Mouse (Mus musculus): ENCODE measurements around the gene Rnf208.

Rnf208 gene

GRCm38 (mm10) chr2:25292054-25292544 lies 50.0 kb downstream of the Rnf208 start:
- H3K9me3 ChIP-seq (ENCODE audit: low read length): no peaks in the 10 kb centered on the region
- H3K4me3 ChIP-seq (replicated peaks; ENCODE audit: low read length): peak overlapping the region; percentile 78
- H3K36me3 ChIP-seq (ENCODE audit: insufficient read depth, low read length): peaks cover 36% of the 10 kb centered on the region
- H3K27me3 ChIP-seq (ENCODE audit: insufficient read depth, low read length): peaks cover 81% of the 10 kb centered on the region
- no peak for TF ChIP-seq CTCF (conservative IDR thresholded peaks at IDR 0.05; ENCODE audit: low read length)
- TF ChIP-seq NANOG (IDR thresholded peaks at IDR 0.05; ENCODE audit: borderline replicate concordance, low read length): no peak
- no peak for TF ChIP-seq POU5F1 (IDR thresholded peaks at IDR 0.05; ENCODE audit: borderline replicate concordance, low read length)
- peaks cover 82% of the 10 kb centered on the region for H3K4me1 ChIP-seq (replicated peaks; ENCODE audit: low read depth, low read length)

GRCm38 (mm10) chr2:25292856-25293255 lies 50.8 kb downstream of the Rnf208 start:
- no peak for TF ChIP-seq NANOG (IDR thresholded peaks at IDR 0.05; ENCODE audit: borderline replicate concordance, low read length)
- peak; percentile 86 for TF ChIP-seq CTCF (conservative IDR thresholded peaks at IDR 0.05; ENCODE audit: low read length)
- TF ChIP-seq POU5F1 (IDR thresholded peaks at IDR 0.05; ENCODE audit: borderline replicate concordance, low read length): no peak
- Histone ChIP-seq H3K27me3 (ENCODE audit: insufficient read depth, low read length) (peaks cover 78% of the 10 kb centered on the region), H3K36me3 (ENCODE audit: insufficient read depth, low read length) (peaks cover 44% of the 10 kb centered on the region), H3K4me1 (replicated peaks; ENCODE audit: low read depth, low read length) (peaks cover 80% of the 10 kb centered on the region), H3K9me3 (ENCODE audit: low read length) (no peaks in the 10 kb centered on the region), H3K4me3 (replicated peaks; ENCODE audit: low read length) (peak overlapping the region; percentile 78)

- no peak for TF ChIP-seq POU5F1 (IDR thresholded peaks at IDR 0.05; ENCODE audit: borderline replicate concordance, low read length)
- TF ChIP-seq NANOG (IDR thresholded peaks at IDR 0.05; ENCODE audit: borderline replicate concordance, low read length): no peak
- no peak for TF ChIP-seq CTCF (conservative IDR thresholded peaks at IDR 0.05; ENCODE audit: low read length)
- Histone ChIP-seq H3K9me3 (ENCODE audit: low read length) (no peaks in the 10 kb centered on the region), H3K36me3 (ENCODE audit: insufficient read depth, low read length) (peaks cover 52% of the 10 kb centered on the region), H3K4me3 (replicated peaks; ENCODE audit: low read length) (no peak overlapping the region), H3K27me3 (ENCODE audit: insufficient read depth, low read length) (peaks cover 70% of the 10 kb centered on the region), H3K4me1 (replicated peaks; ENCODE audit: low read depth, low read length) (peaks cover 80% of the 10 kb centered on the region)
These were observed 51.7 kb downstream of the Rnf208 start for GRCm38 (mm10) chr2:25293706-25294105.

Measured in E14TG2a.4 (cell line).